Mouse (Mus musculus): ENCODE results near the gene Ufc1.
A peak's percentile ranks its signal among the peaks of the same experiment; 100 is the strongest.

Ufc1 gene

GRCm38 (mm10) chr1:171287136-171288081 is 7.4 kb downstream of the Ufc1 start, which contains the start of gene Usp21:
Usp21 (minus strand) TSS chr1:171287991.
- peak; percentile 85 for DNase-seq (ENCODE audit: low spot score)

- no peak for DNase-seq (ENCODE audit: low spot score)
Observed at GRCm38 (mm10) chr1:171286517-171286916, 8.3 kb downstream of the Ufc1 start.

GRCm38 (mm10) chr1:171285096-171285892 is 9.5 kb downstream of the Ufc1 start:
- no peak for DNase-seq (ENCODE audit: low spot score)

GRCm38 (mm10) chr1:171284491-171284890 is 10.3 kb downstream of the Ufc1 start:
- DNase-seq (ENCODE audit: low spot score) = no peak

- DNase-seq (ENCODE audit: low spot score) = no peak
Observed at GRCm38 (mm10) chr1:171283188-171284160, 11.3 kb downstream of the Ufc1 start.

GRCm38 (mm10) chr1:171282086-171282805 is 12.6 kb downstream of the Ufc1 start:
- DNase-seq (ENCODE audit: low spot score) = no peak

GRCm38 (mm10) chr1:171281528-171281923 is 13.3 kb downstream of the Ufc1 start:
- peak; percentile 87 for DNase-seq (ENCODE audit: low spot score)

- peak; percentile 96 for DNase-seq (ENCODE audit: low spot score)
Observed at GRCm38 (mm10) chr1:171280916-171281527, 13.8 kb downstream of the Ufc1 start, which contains the start of gene Ppox. Ppox (minus strand) TSS chr1:171281186.

- DNase-seq (ENCODE audit: low spot score) = no peak
Observed at GRCm38 (mm10) chr1:171280250-171280915, 14.4 kb downstream of the Ufc1 start.

GRCm38 (mm10) chr1:171279721-171280120 is 15.1 kb downstream of the Ufc1 start:
- no peak for DNase-seq (ENCODE audit: low spot score)

GRCm38 (mm10) chr1:171279012-171279705 is 15.7 kb downstream of the Ufc1 start:
- no peak for DNase-seq (ENCODE audit: low spot score)

GRCm38 (mm10) chr1:171278436-171278835 is 16.4 kb downstream of the Ufc1 start:
- DNase-seq (ENCODE audit: low spot score) = no peak

GRCm38 (mm10) chr1:171277736-171278135 is 17.1 kb downstream of the Ufc1 start:
- DNase-seq (ENCODE audit: low spot score) = no peak

- no peak for DNase-seq (ENCODE audit: low spot score)
Observed at GRCm38 (mm10) chr1:171276110-171276748, 18.6 kb downstream of the Ufc1 start.

GRCm38 (mm10) chr1:171275144-171275734 is 19.6 kb downstream of the Ufc1 start:
- DNase-seq (ENCODE audit: low spot score) = no peak

GRCm38 (mm10) chr1:171274171-171274570 is 20.7 kb downstream of the Ufc1 start:
- DNase-seq (ENCODE audit: low spot score) = no peak

GRCm38 (mm10) chr1:171272086-171272485 is 22.7 kb downstream of the Ufc1 start:
- DNase-seq (ENCODE audit: low spot score) = no peak

GRCm38 (mm10) chr1:171271622-171272021 is 23.2 kb downstream of the Ufc1 start:
- DNase-seq (ENCODE audit: low spot score) = no peak

Measured in layer of hippocampus, adult 9-10 months (tissue).